Mouse (Mus musculus) heart, postnatal 0 days (tissue): ENCODE results near the gene Oas1g.
"Not testable (repeated sequence)": the region's sequence is repeated elsewhere in the genome, so short reads cannot be mapped to it uniquely, and the experiment has no call there.

Experiments used
- CTCF ChIP-seq: IDR thresholded peaks from 2 replicates; pipeline ENCODE4 v1.5.1; 2016; ENCODE audit warnings: antibody characterized with exemption, control low read depth, low read depth
- EP300 ChIP-seq: IDR thresholded peaks from 2 replicates; pipeline ENCODE4 v1.6.1; 2016; ENCODE audit warnings: antibody characterized with exemption, low read depth

DNA sequence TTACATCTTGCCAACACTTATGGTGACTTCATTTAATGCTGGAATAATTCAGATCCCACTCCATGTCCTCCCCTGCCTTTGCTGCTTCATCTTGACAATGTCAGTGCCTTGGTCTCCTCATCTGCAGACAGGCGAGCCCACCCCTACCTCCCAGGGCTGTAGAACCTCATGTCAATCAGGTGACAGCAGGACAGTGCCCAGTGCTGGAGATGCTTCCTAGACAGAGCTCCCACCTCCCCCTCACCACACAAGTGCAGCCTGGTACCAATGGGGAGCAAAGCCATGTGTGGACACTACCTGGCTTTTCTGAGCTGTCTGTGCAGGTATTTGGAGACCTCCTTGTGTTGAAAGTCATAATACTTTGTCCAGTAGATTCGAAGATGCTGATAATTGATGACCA lies 8.6 kb downstream of the Oas1g start:
- not testable (repeated sequence) for TF ChIP-seq CTCF, EP300
